Mouse (Mus musculus) adrenal gland, adult (tissue): ENCODE data around the gene Asxl1.

Source experiments
- DNase-seq, 2 experiments: peaks; one replicate each; pipeline ENCODE4 v3.0.0; 2022 to 2023; ENCODE audit warnings: low spot score in 1 of 2; ENCODE audit not compliant: inconsistent age in 2 of 2

The Asxl1 gene

GRCm38 (mm10) chr2:153441228-153441627, 95.6 kb downstream of the Asxl1 start:
- DNase-seq: no peak

DNA sequence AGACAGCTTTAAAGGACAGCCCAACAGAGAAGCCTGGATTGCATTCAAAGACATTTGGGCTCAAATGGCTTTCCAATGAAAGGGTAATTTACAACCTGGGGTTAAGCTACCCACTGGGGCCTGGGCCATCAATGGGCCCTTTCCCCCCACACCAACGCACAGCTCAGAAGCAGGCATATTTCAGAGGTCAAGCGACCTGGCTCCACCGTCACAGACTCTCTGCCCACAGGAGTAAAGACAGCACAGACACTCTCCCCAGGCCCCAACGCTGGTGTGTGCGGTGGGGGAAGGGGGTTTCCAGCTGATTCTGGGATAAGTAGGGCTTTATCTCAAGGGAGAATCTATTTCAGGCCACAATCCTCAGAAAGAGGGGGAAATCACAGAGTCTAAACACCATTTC, 97.1 kb downstream of the Asxl1 start:
- no peak for DNase-seq

DNA sequence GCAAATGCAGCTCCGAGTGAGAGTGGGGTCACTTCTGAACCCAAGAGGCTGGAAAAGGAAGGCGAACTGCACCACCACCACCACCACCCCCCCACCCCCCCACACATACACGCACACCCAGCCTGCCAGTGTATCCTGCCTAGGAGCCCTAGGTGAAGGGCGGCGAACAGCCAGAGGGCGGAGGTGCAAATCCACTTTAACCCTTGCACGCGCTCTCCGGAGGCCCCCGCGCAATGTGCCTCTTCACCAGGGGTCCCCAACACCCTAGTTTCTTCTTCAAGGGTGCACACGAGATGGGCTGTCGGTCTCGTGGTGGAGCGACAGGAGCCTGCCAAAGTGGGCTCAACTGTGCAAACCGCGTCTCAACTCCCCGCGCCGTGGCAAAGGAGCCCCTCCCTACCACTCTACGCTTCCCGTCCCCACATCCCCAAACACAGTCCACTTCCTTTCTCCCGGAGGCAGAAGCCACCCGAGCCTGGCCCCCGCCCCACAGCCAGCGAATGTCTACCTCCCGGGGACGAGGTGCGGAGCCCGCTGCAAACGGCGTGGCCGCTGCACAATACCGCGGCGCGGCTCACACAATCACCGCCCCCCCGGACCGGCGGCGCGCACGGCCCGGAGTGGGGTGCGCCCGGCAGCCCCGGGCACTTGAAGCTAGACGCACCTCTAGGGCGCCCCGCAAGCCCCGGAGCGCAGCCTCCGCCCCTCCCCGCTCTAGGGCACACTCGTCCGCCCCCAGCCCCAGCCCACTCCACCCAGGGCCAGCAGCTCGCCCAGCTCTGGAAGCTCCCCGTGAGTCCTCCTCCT, 98.0 kb downstream of the Asxl1 start:
- DNase-seq: no peak

DNA sequence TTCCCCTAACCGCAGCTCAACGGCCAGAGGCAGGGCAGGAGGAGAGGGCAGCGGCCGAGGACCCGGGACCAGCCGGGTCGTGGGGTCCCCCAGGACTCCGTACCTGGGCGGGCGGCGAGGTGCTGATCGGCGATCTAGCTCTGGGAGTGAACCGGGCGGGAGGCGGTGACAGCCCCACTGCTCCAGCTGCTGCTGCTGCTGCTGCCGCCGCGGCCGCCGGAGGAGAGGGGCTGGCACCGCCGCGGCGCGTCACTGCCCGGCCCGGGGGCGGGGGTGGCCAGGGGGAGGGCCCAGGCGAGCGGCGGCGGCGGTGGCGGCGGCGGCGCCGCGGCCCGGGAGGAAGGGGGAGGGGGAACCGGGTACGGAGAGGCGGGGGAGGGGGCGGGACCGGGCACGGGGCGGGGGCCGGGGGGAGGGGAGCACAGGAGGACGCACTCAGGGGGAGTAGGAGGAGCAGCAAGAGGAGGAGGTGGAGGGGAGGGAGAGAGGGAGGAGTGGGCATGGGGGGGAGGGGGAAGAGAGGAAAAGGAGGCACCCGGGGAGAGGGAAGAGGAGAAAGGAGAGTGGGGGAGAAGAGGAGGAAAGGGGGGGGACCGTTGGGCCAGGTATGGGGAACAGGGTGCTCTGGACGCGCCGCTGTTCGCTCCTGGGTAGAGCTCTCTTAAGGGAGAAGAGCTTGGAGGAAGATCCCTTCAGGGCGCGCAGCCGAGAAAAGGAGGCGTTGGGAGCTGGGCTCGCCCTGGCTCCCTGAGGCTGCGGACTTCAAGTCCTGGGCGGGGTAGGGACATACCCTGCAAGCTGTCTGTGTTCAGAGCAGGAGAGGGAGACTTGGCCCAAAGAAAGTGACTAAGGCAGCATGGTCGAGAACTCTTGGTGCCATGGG, 98.9 kb downstream of the Asxl1 start:
- peak; percentile 86 to 91 for DNase-seq

- peak; percentile 57 to 75 for DNase-seq
These were observed 99.7 kb downstream of the Asxl1 start for GRCm38 (mm10) chr2:153445137-153446016.

- peak in 1 of 2 experiments; percentile 90 for DNase-seq
These were observed 100.4 kb downstream of the Asxl1 start for GRCm38 (mm10) chr2:153446017-153446408.

DNA sequence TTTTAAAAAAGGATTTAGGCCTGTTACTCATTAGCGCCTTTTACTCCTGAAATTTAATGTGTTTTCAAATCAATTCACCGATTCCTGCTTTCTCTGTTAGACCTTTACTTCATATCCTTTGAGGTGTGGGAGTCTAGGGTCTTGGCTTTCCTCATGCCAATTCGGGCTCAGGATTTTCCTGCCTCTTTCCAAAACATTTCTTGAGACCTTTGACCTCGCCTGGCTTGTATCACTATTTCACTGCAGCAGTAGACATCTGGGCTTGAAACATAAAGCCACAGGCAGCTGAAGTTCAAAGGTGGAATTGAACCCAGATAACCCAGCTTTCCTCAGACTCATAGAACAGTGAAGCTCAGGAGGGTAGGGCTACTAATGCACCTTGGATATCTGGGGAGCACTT, 100.8 kb downstream of the Asxl1 start:
- DNase-seq: no peak

- peak; percentile 74 to 85 for DNase-seq
These were observed 102.1 kb downstream of the Asxl1 start for GRCm38 (mm10) chr2:153447719-153448118.

- DNase-seq: peak; percentile 55 to 66
These were observed 102.9 kb downstream of the Asxl1 start for GRCm38 (mm10) chr2:153448519-153448918.
